Mouse (Mus musculus) cerebellum, postnatal 36 days (tissue): Measurements from ENCODE around the gene Abr.

Source experiments
- DNase-seq, 2 experiments: peaks; one replicate each; pipeline ENCODE4 v3.0.0; 2021 to 2022; ENCODE audit warnings: mixed read lengths in 2 of 2

Gene Abr

GRCm38 (mm10) chr11:76515123-76515522 lies 107.0 kb downstream of the Abr start:
- DNase-seq: no peak

DNA sequence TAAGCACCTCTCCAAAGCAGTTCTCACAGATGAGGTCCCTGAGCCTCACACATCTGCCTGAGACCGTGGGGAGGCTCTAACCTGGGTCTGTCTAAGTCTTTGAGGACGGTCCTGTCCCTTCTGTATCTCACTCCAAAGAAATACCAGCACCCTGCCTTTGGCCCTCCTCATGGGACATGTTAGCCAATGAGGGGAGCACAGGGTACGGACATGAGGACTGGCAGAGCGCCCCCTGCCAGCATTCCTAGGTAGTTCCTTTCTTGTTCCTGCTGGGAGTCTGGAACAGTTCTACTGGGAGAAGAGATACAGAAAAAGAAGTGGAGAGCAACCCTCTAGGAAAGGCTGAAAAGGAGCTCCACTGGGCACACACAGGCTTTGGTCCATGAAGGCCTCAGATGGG lies 111.1 kb downstream of the Abr start:
- DNase-seq: no peak

GRCm38 (mm10) chr11:76509751-76510723 lies 112.1 kb downstream of the Abr start:
- DNase-seq: peak; percentile 82 to 85

DNA sequence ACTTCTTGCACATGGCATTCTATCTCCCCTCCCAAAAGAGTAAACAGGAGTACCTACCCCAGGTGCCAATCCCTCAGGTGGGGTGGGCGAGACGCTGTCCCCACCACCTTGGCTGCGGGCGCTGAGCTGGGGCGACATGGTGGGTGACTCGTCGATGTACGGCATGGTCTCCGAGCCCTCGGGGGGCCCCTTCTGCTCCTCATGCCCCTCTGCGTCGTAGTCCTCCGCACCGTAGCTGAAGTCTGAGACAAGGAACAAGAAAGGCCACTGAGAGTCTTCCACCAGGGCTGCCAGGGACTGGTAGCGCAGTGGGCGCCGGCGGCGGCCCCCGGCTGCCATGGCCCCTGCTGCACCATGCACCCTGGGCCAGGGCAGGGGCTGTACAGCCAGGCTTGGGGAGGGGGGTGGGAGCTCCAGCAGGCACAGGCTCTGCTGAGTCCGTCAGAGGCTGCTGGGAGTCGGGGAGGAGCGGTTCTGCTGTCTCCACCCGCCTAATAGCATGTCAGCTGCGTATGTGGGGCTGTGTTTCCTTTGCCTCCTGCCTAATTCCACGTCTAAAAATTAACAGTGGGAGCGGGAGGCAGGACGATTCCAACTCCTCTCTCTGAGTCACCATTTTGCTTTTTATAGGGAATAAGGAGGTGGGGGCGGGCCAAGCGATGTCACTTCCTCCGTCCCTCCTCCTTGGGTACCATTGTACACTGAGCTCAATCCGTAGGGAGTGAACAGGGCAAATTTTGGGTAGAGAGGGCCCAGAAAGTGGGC lies 113.1 kb downstream of the Abr start:
- DNase-seq: no peak

DNA sequence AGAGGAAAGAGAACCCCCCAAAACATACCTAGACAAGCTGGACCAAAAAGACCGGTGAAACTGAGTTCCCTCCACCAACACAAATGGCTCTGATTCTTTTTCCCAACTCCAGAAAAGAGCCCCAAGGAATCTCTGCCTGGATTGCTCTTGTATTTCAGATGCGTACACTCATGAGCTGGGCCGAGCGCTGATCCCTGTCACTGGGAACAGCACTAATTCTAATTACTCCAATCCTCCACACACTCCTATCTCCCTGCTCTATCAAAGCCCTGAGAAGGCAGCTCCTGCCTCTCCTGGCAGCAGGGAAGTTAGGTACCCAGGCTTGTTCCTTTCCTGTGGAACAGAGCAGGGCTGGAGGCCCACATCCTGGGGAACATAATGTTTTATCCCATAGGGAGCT lies 114.0 kb downstream of the Abr start:
- no peak for DNase-seq

GRCm38 (mm10) chr11:76507302-76508124 lies 114.6 kb downstream of the Abr start:
- no peak for DNase-seq

DNA sequence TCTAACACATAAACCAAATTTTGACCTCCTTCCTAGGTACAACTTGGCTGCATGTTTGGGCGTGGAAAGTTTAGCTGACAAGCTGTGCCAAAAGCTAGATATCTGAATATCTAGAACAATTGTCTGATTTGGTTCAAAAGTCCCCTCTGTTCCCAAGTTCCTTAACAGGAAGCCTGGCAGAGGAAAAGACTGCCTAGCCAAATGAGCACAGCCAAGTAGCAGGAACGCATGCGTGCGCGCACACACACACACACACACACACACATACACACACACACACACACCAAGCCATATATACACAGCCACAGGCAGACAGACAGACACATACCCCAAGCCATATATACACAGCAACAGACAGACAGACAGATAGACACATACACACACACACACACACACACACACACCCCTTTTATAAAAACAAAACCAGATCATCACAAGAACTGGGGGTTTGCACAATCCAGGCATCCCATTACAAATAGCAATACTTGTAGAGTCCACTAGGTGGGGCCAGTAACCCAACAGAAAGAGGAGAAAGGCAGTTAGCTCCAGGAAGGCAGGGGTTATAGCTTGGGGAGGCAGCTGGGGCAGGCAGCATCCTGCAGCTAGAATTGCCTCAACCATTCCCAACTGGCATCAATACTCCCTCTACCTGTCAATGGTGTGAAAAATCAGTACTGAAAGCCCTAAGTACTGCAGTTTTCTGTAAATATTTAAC lies 115.4 kb downstream of the Abr start:
- peak in 1 of 2 experiments; percentile 62 for DNase-seq

- no peak for DNase-seq
Measured at GRCm38 (mm10) chr11:76505106-76505505, 117.0 kb downstream of the Abr start.

GRCm38 (mm10) chr11:76504058-76504457 lies 118.1 kb downstream of the Abr start:
- no peak for DNase-seq

DNA sequence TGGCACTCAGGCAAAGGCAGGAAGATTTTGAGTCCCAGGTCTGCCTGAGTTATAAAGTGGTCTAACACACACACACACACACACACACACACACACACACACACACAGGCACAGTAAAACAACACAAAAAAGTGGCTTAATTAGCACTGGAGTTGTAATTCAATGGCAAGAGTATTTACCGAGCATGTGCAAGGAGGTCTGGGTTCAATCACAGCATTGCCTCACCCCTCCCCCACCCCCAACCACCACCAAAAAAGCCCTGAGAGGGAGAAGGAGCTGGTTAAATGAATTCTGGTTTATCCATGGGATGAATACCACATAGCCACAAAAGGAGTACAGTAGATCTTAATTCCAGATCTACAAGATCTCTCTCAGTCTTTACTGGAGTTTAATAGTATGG lies 122.1 kb downstream of the Abr start:
- no peak for DNase-seq

- no peak for DNase-seq
Measured at GRCm38 (mm10) chr11:76499564-76499963, 122.5 kb downstream of the Abr start.

- no peak for DNase-seq
Measured at GRCm38 (mm10) chr11:76497769-76498152, 124.4 kb downstream of the Abr start.

DNA sequence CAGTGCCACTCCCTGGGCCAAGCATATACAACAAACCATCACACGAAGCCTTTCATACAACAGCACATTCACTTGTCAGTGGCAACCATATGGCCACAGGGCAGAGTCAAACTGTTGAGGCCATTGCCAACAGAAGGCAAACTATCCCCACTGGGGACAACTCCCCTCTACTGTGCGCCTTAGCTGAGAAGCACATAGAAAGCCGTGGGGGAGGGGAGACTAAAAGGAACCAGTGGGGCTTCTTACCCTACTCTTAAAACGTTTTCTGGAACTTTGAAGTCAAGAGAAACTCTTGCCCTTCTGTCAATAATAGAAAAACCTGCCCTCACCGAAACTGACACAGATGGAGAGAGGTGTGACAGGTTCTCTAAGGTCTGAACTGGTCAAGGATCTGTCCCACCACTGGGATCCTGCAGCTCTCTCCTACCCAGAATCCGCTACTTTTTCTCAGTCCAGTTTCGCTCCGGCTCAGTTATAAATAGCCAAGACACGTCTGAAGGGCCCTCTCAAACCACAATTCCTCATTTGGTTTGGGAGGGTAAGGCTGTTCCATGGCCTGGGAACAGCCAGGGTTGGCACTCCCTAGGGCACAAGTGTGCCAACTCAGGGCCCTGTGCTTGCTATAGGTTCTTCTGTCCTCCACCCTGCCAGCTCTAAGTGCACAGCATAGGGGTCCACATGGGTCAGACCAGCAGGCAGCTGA lies 124.9 kb downstream of the Abr start:
- no peak for DNase-seq

DNA sequence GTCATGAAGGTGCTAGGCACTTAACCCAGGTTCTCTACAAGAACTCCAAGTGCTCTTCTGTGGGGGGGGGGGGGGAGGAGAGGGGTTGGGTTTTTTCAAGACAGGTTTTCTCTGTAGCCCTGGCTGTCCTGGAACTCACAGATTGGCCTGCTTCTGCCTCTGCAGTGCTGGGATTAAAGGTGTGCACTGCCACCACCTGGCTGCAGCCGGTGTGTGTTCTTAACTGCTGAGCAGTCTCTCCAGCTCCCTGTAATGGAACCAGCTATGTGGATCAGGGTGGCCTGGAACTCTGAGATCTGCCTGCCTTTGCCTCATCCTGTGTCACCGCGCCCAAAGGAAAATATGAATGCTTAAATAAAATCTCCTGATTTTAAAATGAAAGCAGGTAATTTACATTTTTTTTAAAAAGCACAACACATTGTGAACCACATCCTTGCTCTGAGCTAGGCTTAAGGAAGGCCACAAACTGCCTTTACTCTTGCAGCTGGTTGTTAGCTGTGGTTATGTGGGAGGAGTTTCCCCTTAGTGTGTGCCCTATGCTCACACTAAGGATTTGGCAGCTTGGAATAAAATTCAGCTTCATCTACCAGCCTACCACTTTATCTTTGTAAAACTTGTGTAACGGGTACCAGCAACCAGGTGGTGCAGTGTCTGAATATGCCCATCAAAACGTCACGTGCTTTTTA lies 125.9 kb downstream of the Abr start:
- peak; percentile 33 to 38 for DNase-seq

DNA sequence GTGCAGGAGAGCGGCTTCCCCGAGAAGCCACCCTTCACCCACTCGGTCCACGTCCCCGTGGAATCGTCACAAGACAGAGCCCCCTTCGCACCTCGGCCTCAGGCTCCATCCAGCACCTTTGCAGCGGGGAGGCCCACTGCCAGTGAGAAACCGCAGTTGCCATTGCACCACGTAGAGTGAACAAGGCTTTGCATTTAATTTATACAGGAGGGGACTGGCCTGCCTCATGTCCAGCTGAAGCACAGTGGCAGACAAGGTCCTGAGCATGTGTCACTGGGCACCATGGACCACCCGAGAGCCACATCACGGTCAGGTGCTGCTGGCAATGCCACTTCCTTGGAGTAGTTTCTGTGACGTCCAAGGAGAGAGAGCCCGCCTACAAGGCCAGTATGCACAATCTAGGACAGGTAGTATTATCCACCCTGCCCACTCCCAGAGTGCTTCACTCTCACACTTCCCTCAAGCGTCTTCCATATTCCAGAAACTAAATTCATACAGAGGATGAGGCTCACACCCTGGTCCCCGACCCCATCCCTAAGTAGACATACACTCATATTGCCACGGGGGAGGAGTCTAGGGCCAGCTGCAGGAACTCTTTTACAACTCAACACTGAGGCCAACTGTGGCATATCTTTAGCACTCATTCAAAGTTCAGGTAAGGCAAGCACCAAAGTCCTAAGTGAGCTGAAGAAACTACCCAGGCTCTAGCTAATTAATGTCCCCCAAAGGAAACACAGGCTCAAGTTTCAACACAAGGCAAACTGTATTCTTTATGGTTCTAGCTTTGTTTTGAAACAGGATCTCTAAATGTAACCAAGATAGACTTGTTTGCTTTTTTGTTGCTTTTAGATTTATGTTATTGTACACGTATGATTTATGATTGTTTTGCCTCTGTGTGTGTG lies 126.7 kb downstream of the Abr start:
- peak in 1 of 2 experiments; percentile 15 for DNase-seq

DNA sequence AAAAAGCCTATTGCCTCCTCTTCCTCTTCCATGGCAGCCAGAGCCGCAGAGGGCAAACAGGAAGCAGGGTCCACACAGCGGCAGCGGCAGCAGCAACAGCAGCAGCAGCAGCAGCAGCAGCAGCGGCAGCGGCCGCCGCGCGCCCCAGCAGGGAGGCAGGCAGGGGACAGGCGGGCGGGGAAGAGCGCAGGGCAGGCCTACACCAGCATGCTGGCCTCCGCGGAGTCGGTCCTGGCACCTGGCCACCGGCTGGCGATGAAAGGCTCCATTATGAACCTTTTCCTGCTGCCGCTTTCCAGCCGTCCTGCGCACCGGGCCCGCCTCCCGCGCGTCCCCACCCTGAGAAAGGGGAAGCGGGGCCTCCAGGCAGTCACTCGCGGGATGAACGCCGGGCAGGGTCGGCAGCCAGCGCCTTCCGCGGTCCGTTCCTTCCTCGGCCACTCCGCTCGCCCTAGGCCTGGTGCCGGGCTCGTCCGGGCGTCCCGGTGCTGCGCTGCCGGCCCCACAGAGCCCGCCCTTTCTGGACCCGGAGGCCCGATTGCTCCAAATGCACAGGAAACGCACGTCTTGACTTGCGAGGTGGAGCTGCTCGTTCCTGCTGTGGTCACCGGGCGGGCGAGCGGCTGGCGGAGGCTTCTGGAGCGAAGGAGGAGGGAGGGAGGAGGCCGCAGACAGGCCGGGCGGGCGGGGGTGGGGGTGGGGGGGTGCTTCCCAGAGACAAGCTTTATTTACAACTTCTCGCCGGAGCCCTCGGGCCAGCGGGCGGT lies 127.6 kb downstream of the Abr start:
- peak; percentile 72 to 78 for DNase-seq

GRCm38 (mm10) chr11:76493811-76494274 lies 128.3 kb downstream of the Abr start:
- DNase-seq: no peak

- DNase-seq: no peak
Measured at GRCm38 (mm10) chr11:76493167-76493566, 128.9 kb downstream of the Abr start.

- no peak for DNase-seq
Measured at GRCm38 (mm10) chr11:76491817-76492216, 130.3 kb downstream of the Abr start.
